Mouse (Mus musculus) stomach, embryonic 16.5 days (tissue): ENCODE data around the gene Fam133b. TPM values are rescaled to one million over a fixed set of nuclear protein-coding genes. Genes with fewer than 3 reads are reported as not detected.
A peak's percentile ranks its signal among the peaks of the same experiment; 100 is the strongest.

Source experiments
- ATAC-seq: fragments of 200-750 bp; cut with Nextera tagmentation; 2 replicates; pipeline ENCODE4 v1.8.0; 2017; ENCODE audit warnings: moderate number of reproducible peaks, moderate TSS enrichment; ENCODE audit not compliant: insufficient read depth, low FRiP score
- H3K27ac ChIP-seq: fragments of 300-500 bp; sonication (generic); 2 replicates; pipeline ENCODE4 v1.5.1; 2014; ENCODE audit warnings: low read length
- H3K27me3 ChIP-seq: fragments of 300-500 bp; sonication (generic); 2 replicates; pipeline ENCODE4 v1.6.1; 2014; ENCODE audit warnings: low read length, control low read depth, mixed read lengths; ENCODE audit not compliant: control insufficient read depth, insufficient read depth
- H3K36me3 ChIP-seq: fragments of 300-500 bp; sonication (generic); 2 replicates; pipeline ENCODE4 v1.6.1; 2014; ENCODE audit warnings: low read length; ENCODE audit not compliant: control insufficient read depth, insufficient read depth
- H3K4me1 ChIP-seq: fragments of 300-500 bp; sonication (generic); 2 replicates; pipeline ENCODE4 v1.6.1; 2014; ENCODE audit warnings: low read length, control low read depth, mixed read lengths; ENCODE audit not compliant: control insufficient read depth, insufficient read depth
- H3K4me2 ChIP-seq: fragments of 300-500 bp; sonication (generic); 2 replicates; pipeline ENCODE4 v1.6.1; 2014; ENCODE audit warnings: low read depth, low read length, mixed read lengths
- H3K4me3 ChIP-seq: fragments of 300-500 bp; sonication (generic); replicated peaks from 2 replicates; pipeline ENCODE4 v1.5.1; 2014; ENCODE audit warnings: mild to moderate bottlenecking, low read length
- H3K9ac ChIP-seq: fragments of 300-500 bp; sonication (generic); 2 replicates; pipeline ENCODE4 v1.6.1; 2014; ENCODE audit warnings: low read length
- H3K9me3 ChIP-seq: fragments of 300-500 bp; sonication (generic); replicated peaks from 2 replicates; pipeline ENCODE4 v1.6.1; 2016; ENCODE audit warnings: low read length, control low read depth; ENCODE audit not compliant: control insufficient read depth
- WGBS: fragments of 180-500 bp; shearing (Covaris S2); extraction: QIAGEN DNeasy Blood & Tissue Kit; methylation state at CpG from one replicate; pipeline ENCODE4 v1.1.7; 2014; 5-methylcytosine and 5-hydroxymethylcytosine counted together
- polyA plus RNA-seq: library from polyadenylated mRNA; unstranded; fragments of >200 nt; fragmentation: Nextera tagmentation; extraction: Ambion mirVana; gene quantifications from 2 replicates; pipeline ENCODE4 v1.2.1, GENCODE M21; 2015

The Fam133b gene
- 20.0 and 23.9 TPM in 2 replicates for polyA plus RNA-seq

DNA sequence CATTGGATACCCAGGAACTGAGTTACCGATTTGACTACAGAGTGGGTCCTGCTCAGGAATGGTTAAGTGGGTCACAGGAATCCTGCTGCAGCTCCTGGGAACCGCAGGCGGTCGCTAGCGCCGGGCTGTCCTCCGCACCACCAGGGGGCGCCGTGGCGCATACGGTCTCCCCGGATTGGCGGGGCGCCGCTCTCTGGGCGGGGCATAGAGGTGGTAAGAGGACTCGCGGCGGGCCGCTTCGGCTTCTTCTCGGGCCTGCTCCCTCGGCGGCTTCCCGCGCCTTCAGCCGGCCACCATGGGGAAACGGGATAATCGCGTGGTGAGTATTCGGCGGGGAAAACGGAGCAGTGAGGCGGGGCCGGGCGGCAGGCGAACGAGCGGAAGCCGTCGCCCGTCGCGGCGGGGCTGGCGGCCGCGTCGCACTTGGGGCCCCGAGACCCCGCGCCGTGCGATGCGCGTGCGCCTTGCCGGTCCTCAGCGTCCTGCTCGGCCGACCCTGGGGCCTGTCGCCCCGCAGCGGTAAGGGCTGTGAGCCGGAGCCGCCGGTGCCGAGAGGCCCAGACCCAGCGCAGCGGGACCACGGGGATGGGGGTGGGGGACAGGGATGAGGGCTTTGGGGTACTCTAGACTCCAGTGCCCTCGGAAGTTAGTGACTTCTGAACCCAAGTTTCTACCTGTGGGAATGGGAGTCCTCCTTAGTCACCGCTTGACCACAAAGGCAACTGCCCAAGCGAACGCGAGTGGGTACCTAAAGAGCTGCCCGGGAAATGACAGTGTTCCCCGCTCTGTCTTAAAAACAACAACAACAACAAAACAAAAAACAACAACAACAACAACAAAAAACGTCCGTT, at the start of gene Fam133b:
Gene Fam133b (plus strand): TSS at position 205 of the 851 bp plus-strand sequence.
- peak; percentile 94 for ATAC-seq
- Histone ChIP-seq H3K4me3 (peak within 1 kb of the TSS; percentile 94), H3K27me3 (no peaks in the 10 kb centered on the region), H3K36me3 (no peaks in the 10 kb centered on the region), H3K27ac (peak within 1 kb of the TSS; percentile 86), H3K4me1 (peaks cover 9% of the 10 kb centered on the region), H3K4me2 (peak within 1 kb of the TSS; percentile 70), H3K9ac (peak within 1 kb of the TSS; percentile 94), H3K9me3 (no peaks in the 10 kb centered on the region)
- under 1% methylated on average over 79 of the region's 80 CpGs for WGBS

DNA sequence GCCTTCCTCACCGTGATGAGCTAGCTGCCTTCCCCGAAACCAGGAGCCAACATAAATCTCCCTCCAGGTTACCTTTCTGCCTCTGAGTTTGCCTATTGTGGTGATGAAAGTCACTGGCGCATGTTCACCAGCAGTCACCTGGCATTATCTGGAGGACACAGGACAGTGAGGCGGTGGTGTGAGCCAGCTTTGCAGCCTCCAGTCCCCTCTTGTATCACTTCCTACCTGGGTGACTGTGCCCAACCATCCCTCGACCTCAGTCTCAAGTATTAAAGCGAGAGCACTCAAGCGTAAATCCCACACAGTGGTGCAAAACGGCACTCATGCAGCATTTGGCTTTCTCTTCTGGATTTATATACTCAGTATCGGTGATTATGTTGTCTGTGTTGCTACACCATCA, 49.7 kb upstream of the Fam133b start:
- H3K27ac ChIP-seq: no peak overlapping the region
- ATAC-seq: no peak
- no peaks in the 10 kb centered on the region for H3K27me3 ChIP-seq
- H3K36me3 ChIP-seq: no peaks in the 10 kb centered on the region
- H3K4me1 ChIP-seq: no peaks in the 10 kb centered on the region
- no peak overlapping the region for H3K4me3 ChIP-seq
- WGBS: 93% methylated on average over 9 of the region's 9 CpGs
- no peaks in the 10 kb centered on the region for H3K9me3 ChIP-seq
- no peak overlapping the region for H3K4me2 ChIP-seq
- no peak overlapping the region; the same call in 1 of the 2 replicates for H3K9ac ChIP-seq

DNA sequence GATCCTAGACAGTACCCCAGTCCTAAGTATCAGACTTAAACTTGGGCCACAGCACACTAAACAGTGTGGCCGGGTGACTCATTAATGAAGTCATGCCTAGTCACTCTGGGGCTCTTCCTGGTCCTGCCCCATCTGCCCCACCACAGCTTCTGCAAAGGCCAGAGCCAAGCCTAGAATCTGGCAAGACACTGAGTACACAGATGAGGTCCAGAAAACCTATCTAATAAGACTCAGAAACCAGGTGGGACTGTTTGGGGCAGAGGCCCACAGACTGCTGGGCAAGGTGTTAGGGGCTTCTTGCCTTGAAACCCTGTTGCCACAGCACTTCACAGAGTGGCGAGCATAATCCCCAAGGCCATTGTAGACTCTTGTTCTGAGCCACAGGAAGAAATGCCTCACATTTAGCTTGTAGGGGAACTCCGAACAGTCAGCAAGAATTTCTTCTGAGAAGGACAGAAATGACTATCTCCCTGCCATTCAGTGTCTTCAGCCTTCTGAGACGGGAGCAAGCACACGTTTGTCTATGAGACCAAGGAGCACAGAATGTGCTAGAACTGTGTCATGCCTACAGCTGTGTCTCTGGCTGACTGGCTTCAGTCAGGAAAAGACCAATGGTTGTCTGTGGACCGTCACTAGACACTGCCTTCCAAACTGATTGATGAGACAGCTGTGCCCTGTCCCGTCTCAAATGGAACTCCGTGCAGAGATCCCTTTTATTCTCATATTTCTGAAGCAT, 49.0 kb upstream of the Fam133b start:
- no peak overlapping the region for H3K4me3 ChIP-seq
- H3K9ac ChIP-seq: no peak overlapping the region; the same call in 1 of the 2 replicates
- no peaks in the 10 kb centered on the region for H3K9me3 ChIP-seq
- no peak overlapping the region for H3K4me2 ChIP-seq
- WGBS: 75% methylated on average over 8 of the region's 8 CpGs
- no peaks in the 10 kb centered on the region for H3K36me3 ChIP-seq
- H3K27me3 ChIP-seq: no peaks in the 10 kb centered on the region
- H3K27ac ChIP-seq: no peak overlapping the region
- ATAC-seq: no peak
- H3K4me1 ChIP-seq: no peaks in the 10 kb centered on the region

DNA sequence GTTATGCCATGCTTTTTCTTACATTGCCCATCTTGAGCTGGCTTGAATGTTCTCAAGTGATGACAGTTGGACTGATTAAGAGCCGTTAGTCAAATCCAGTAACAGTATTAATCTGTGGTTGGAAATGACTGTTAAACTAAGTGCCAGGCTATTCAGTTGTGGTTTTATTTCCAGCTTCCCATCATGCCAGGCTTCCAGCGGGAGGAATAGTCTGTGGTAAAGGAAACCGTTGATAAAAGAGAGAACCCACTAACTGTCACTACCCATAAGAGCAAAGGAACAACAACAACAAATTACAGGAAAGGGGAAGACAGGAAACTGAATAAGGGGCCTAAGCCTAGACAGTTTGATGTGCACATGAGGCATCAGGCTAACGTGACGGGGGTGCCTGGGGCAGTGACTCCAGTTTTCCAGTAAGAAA, 46.1 kb upstream of the Fam133b start:
- H3K9ac ChIP-seq: no peak overlapping the region
- no peaks in the 10 kb centered on the region for H3K27me3 ChIP-seq
- WGBS: 78% methylated on average over 5 of the region's 5 CpGs
- no peaks in the 10 kb centered on the region for H3K36me3 ChIP-seq
- peaks cover 6% of the 10 kb centered on the region; the same call in 1 of the 2 replicates for H3K4me1 ChIP-seq
- no peak for ATAC-seq
- H3K4me3 ChIP-seq: no peak overlapping the region
- no peaks in the 10 kb centered on the region for H3K9me3 ChIP-seq
- no peak overlapping the region for H3K27ac ChIP-seq
- H3K4me2 ChIP-seq: no peak overlapping the region

DNA sequence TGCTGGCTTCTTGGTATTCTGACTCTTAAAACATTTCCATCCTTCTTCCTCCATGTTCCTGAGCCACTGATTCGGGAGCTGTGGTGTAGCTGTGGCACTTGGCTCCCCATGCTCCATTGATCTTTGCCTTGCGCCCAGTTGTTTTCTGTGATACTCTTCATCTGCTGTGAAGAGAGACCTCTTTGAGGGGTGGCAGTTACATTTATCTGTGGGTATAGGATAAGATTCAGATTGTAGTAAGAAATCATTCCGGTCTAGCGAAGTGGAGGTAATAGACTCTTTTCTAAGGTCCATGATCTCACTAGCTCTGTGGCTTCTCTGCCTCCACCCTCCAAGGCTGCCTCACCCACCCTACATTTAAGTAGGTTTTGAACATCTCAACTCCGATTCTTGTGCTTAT, 43.3 kb upstream of the Fam133b start:
- H3K27ac ChIP-seq: no peak overlapping the region
- H3K4me1 ChIP-seq: peaks cover 12% of the 10 kb centered on the region; the same call in 1 of the 2 replicates
- H3K9ac ChIP-seq: no peak overlapping the region
- H3K27me3 ChIP-seq: no peaks in the 10 kb centered on the region
- no peak overlapping the region for H3K4me3 ChIP-seq
- no peaks in the 10 kb centered on the region for H3K36me3 ChIP-seq
- WGBS: 86% methylated on average over 5 of the region's 5 CpGs
- no peaks in the 10 kb centered on the region for H3K9me3 ChIP-seq
- no peak overlapping the region for H3K4me2 ChIP-seq
- no peak for ATAC-seq

DNA sequence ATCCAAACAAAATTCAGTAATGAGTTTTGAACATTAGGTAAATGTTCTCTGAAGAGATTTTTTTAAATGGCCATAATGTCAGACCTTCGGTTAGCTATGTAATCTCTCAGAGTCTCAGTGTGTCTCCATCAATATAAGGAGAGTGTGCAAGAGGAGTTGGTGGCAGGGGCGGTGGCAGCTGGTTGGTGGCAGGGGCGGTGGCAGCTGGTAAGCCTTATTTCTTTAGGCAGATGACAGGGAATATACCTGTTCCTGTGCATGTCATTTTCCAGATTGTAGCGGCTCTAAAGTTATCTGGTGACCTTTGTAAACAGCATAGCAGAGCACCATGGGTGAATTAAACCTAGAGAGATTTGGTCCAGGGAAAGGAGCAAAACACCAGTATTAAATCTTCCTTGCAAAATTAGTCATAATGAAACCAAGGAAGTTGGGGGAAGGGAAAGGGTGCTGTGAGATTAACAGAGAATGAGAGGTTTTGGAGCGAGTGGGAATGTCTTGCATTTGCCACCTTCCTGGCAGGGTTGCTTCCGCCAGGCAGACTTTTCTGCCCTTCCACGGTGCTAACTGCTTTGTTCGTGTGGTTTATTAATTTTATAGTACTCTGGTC, 42.6 kb upstream of the Fam133b start:
- Histone ChIP-seq H3K27me3 (no peaks in the 10 kb centered on the region), H3K36me3 (no peaks in the 10 kb centered on the region), H3K9me3 (no peaks in the 10 kb centered on the region), H3K4me1 (peaks cover 12% of the 10 kb centered on the region; the same call in 1 of the 2 replicates), H3K4me3 (no peak overlapping the region), H3K4me2 (no peak overlapping the region), H3K9ac (no peak overlapping the region), H3K27ac (no peak overlapping the region)
- ATAC-seq: no peak
- 64% methylated on average over 8 of the region's 8 CpGs for WGBS

DNA sequence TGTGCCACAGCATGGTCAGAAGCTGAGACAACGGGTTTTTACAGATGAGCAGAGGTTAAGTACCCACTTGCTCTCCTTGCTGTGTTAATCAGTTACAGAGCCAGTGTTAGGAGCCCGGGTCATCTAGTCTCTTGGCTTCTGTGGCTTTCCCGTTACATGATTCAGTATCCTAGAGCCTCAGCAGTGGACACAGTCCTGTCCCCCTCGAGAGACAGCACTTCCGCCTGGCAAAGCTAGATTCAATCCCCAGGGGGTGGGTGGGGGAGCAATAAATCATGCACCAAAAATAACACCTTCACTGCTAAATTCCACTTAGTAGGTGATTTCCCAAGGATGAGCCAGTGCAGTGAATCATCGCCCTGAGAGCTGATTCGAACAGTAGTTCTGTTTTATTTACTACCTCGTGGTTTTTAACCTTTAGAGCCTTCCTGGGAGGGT, 42.0 kb upstream of the Fam133b start:
- Histone ChIP-seq H3K9me3 (no peaks in the 10 kb centered on the region), H3K36me3 (no peaks in the 10 kb centered on the region), H3K27me3 (no peaks in the 10 kb centered on the region), H3K4me3 (no peak overlapping the region), H3K4me2 (no peak overlapping the region), H3K9ac (no peak overlapping the region), H3K27ac (no peak overlapping the region), H3K4me1 (peaks cover 12% of the 10 kb centered on the region; the same call in 1 of the 2 replicates)
- WGBS: 39% methylated on average over 8 of the region's 8 CpGs
- no peak for ATAC-seq

DNA sequence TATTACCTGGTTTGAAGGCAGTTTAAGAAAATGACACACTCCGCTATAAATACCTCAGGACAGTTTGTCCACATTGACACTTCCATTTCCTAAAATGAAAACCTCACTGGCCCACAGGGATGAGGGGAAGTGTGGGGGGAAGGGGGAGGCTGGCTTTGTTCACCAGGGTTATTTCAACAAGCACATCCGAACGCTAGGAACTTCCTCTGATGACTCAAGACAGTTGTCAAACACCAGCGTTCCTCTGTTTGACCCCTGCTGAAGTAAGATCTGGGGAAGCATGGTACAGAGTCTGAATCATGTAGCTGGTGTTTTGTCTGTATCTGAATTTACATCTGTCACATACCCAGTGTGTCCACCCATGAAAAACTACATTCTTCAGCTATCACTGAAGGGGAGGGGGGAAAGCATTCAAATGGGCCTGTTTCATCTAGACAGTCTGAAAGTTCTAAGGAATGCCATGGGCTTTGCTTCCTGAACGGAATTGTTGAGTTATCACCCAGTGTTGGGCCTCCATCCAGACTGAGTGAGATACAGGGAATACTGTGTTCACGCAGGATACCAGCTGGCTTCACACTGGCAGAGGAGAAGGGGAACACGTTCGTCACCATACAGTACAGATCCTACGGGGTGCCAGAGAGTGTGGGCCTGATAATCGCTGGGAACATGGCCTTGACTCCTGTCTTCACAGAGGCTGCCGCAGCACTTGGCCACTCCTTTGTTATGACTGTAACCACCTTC, 40.9 kb upstream of the Fam133b start:
- ATAC-seq: peak; percentile 44; the same call in 1 of the 2 replicates
- Histone ChIP-seq H3K4me1 (peaks cover 12% of the 10 kb centered on the region; the same call in 1 of the 2 replicates), H3K27ac (no peak overlapping the region), H3K36me3 (no peaks in the 10 kb centered on the region), H3K27me3 (no peaks in the 10 kb centered on the region), H3K9ac (no peak overlapping the region), H3K9me3 (no peaks in the 10 kb centered on the region), H3K4me3 (no peak overlapping the region), H3K4me2 (no peak overlapping the region)
- WGBS: 40% methylated on average over 11 of the region's 11 CpGs
